Mouse (Mus musculus) cerebellum, adult 2 months (tissue): Measurements from ENCODE around the gene Zmiz2. TPM values are rescaled to one million over a fixed set of nuclear protein-coding genes. Genes with fewer than 3 reads are reported as not detected.
"Not testable (repeated sequence)": the region's sequence is repeated elsewhere in the genome, so short reads cannot be mapped to it uniquely, and the experiment has no call there.

Experiments used
- DNase-seq, 2 experiments: peaks; one replicate each; pipeline ENCODE4 v3.0.0; 2021
- H3K27ac ChIP-seq: fragments of 200-500 bp; 2 replicates; pipeline ENCODE4 v1.5.1; 2012; ENCODE audit warnings: low read length, control low read depth, inconsistent platforms; ENCODE audit not compliant: insufficient read depth
- H3K27me3 ChIP-seq: fragments of 200-500 bp; 2 replicates; pipeline ENCODE4 v1.6.1; 2012; ENCODE audit warnings: inconsistent platforms, mild to moderate bottlenecking, low read length, moderate library complexity; ENCODE audit not compliant: control insufficient read depth, insufficient read depth
- H3K4me1 ChIP-seq: fragments of 200-500 bp; 2 replicates; pipeline ENCODE4 v1.6.1; 2011; ENCODE audit warnings: low read length; ENCODE audit not compliant: control insufficient read depth, insufficient read depth
- H3K4me3 ChIP-seq: fragments of 200-500 bp; replicated peaks from 2 replicates; pipeline ENCODE3; 2011; ENCODE audit warnings: mild to moderate bottlenecking, low read depth, low read length, control low read depth; ENCODE audit not compliant: insufficient read depth
- CTCF ChIP-seq: fragments of 200-500 bp; IDR thresholded peaks from 2 replicates; pipeline ENCODE4 v1.5.1; 2011; ENCODE audit warnings: low read depth, mild to moderate bottlenecking, control low read depth, low read length, moderate library complexity, borderline replicate concordance; ENCODE audit not compliant: insufficient read depth
- POLR2A ChIP-seq: fragments of 200-500 bp; IDR thresholded peaks from 2 replicates; pipeline ENCODE4 v1.6.1; 2011; ENCODE audit warnings: low read length, control low read depth, borderline replicate concordance; ENCODE audit not compliant: insufficient read depth
- WGBS: fragments of 180-500 bp; shearing (Covaris S2); methylation state at CpG from one replicate; pipeline ENCODE4 v1.1.7; 2018; 5-methylcytosine and 5-hydroxymethylcytosine counted together
- polyA plus RNA-seq: library from polyadenylated mRNA; depleted of rRNA; stranded (reverse); fragments of >200 nt; gene quantifications from 2 replicates; pipeline ENCODE4 v1.2.3, GENCODE M21; 2012; rRNA removed

The Zmiz2 gene
- polyA plus RNA-seq, 1 experiment = 90.4 TPM

GRCm38 (mm10) chr11:6443727-6444076 lies 54.8 kb downstream of the Zmiz2 start:
- peak overlapping the region; percentile 95 for H3K4me3 ChIP-seq
- TF ChIP-seq POLR2A (no peak), CTCF (no peak)
- no peak for DNase-seq
- peaks cover 4% of the 10 kb centered on the region; the same call in 1 of the 2 replicates for H3K4me1 ChIP-seq
- H3K27me3 ChIP-seq = no peaks in the 10 kb centered on the region
- 1% methylated on average over 10 of the region's 10 CpGs for WGBS
- H3K27ac ChIP-seq = peak overlapping the region; percentile 67; the same call in 1 of the 2 replicates

- TF ChIP-seq CTCF (no peak), POLR2A (peak; percentile 51; the same call in 1 of the 2 replicates)
- DNase-seq = peak; percentile 100
- H3K4me1 ChIP-seq = peaks cover 4% of the 10 kb centered on the region; the same call in 1 of the 2 replicates
- peak within 1 kb of the TSS; percentile 95 for H3K4me3 ChIP-seq
- peak within 1 kb of the TSS; percentile 67 for H3K27ac ChIP-seq
- H3K27me3 ChIP-seq = no peaks in the 10 kb centered on the region
- WGBS = under 1% methylated on average over 77 of the region's 80 CpGs
These were observed 55.4 kb downstream of the Zmiz2 start, which contains the start of gene H2afv for GRCm38 (mm10) chr11:6444077-6444853. Gene H2afv, minus strand, starts transcription at chr11:6444443.

GRCm38 (mm10) chr11:6445441-6445840 lies 56.6 kb downstream of the Zmiz2 start:
- 81% methylated on average over 4 of the region's 4 CpGs for WGBS
- no peak for TF ChIP-seq CTCF
- TF ChIP-seq POLR2A = no peak

GRCm38 (mm10) chr11:6445951-6446350 lies 57.1 kb downstream of the Zmiz2 start:
- Histone ChIP-seq H3K4me3 (no peak overlapping the region), H3K27ac (no peak overlapping the region), H3K27me3 (no peaks in the 10 kb centered on the region), H3K4me1 (peaks cover 4% of the 10 kb centered on the region; the same call in 1 of the 2 replicates)
- TF ChIP-seq POLR2A (no peak), CTCF (no peak)
- 96% methylated on average over 7 of the region's 7 CpGs for WGBS
- no peak for DNase-seq

More at GRCm38 (mm10) chr11:6445441-6445840, 56.6 kb downstream of the Zmiz2 start:
- Histone ChIP-seq H3K4me1 (peaks cover 4% of the 10 kb centered on the region; the same call in 1 of the 2 replicates), H3K4me3 (no peak overlapping the region), H3K27ac (no peak overlapping the region), H3K27me3 (no peaks in the 10 kb centered on the region)
- DNase-seq = no peak

- TF ChIP-seq CTCF = no peak
- TF ChIP-seq POLR2A = no peak
- H3K27me3 ChIP-seq = no peaks in the 10 kb centered on the region
- peaks cover 4% of the 10 kb centered on the region; the same call in 1 of the 2 replicates for H3K4me1 ChIP-seq
- H3K4me3 ChIP-seq = no peak overlapping the region
- no peak overlapping the region for H3K27ac ChIP-seq
- WGBS = 66% methylated on average over 4 of the region's 4 CpGs
- no peak for DNase-seq
These were observed 58.6 kb downstream of the Zmiz2 start for GRCm38 (mm10) chr11:6447493-6447892.

GRCm38 (mm10) chr11:6448155-6448554 lies 59.3 kb downstream of the Zmiz2 start:
- not testable (repeated sequence) for H3K4me1 ChIP-seq, DNase-seq
- 96% methylated on average over 5 of the region's 5 CpGs for WGBS

More at GRCm38 (mm10) chr11:6448155-6448554, 59.3 kb downstream of the Zmiz2 start:
- not testable (repeated sequence) for H3K27ac ChIP-seq, H3K4me3 ChIP-seq, H3K27me3 ChIP-seq

Other genes with a start within 250 kb of the Zmiz2 start
- 0.15 and 0.16 TPM in 2 replicates for gene A730071L15Rik, start 189.0 kb upstream of the Zmiz2 start, polyA plus RNA-seq
- gene Nudcd3, start 188.7 kb upstream of the Zmiz2 start, polyA plus RNA-seq = 91.5 and 96.0 TPM in 2 replicates
- 1.2 and 1.3 TPM in 2 replicates for gene Npc1l1, start 158.9 kb upstream of the Zmiz2 start, polyA plus RNA-seq
- 48.5 and 49.4 TPM in 2 replicates for gene Ddx56, start 121.3 kb upstream of the Zmiz2 start, polyA plus RNA-seq
- gene Tmed4, start 114.2 kb upstream of the Zmiz2 start, polyA plus RNA-seq = 185 and 188 TPM in 2 replicates
- 232 and 235 TPM in 2 replicates for gene Ogdh, start 97.4 kb upstream of the Zmiz2 start, polyA plus RNA-seq
- gene Ppia, start 26.4 kb downstream of the Zmiz2 start, polyA plus RNA-seq = 2,288 and 2,321 TPM in 2 replicates
- 106 and 107 TPM in 2 replicates for gene H2afv, start 55.4 kb downstream of the Zmiz2 start, polyA plus RNA-seq
- 76.9 and 81.9 TPM in 2 replicates for gene Purb, start 86.8 kb downstream of the Zmiz2 start, polyA plus RNA-seq
- gene Myo1g, start 131.9 kb downstream of the Zmiz2 start, polyA plus RNA-seq = 0.77 and 0.86 TPM in 2 replicates
- gene Ccm2, start 157.8 kb downstream of the Zmiz2 start, polyA plus RNA-seq = 86.8 and 92.5 TPM in 2 replicates
- 70.0 and 94.4 TPM in 2 replicates for gene Nacad, start 217.0 kb downstream of the Zmiz2 start, polyA plus RNA-seq
- gene Tbrg4, start 237.0 kb downstream of the Zmiz2 start, polyA plus RNA-seq = 83.8 and 87.0 TPM in 2 replicates
- not detected in 2 replicates for gene Wap, start 249.6 kb downstream of the Zmiz2 start, polyA plus RNA-seq